Mouse (Mus musculus) mature B cell (primary cell): Measurements from ENCODE around the gene Arhgef25.
"Not testable (repeated sequence)": the region's sequence is repeated elsewhere in the genome, so short reads cannot be mapped to it uniquely, and the experiment has no call there.

ENCODE experiments used
- in situ Hi-C: fragments of 300-500 bp; cut with MboI; formaldehyde crosslinking; loops from 2 replicates; pipeline ENCODE4 v1.14.3; 2019

Arhgef25 gene

GRCm38 (mm10) chr10:127204589-127204988, 14.7 kb upstream of the Arhgef25 start:
- in situ Hi-C loops: no loop called here

GRCm38 (mm10) chr10:127203106-127203505, 13.2 kb upstream of the Arhgef25 start:
- in situ Hi-C loops: no loop called here

GRCm38 (mm10) chr10:127200279-127200678, 10.4 kb upstream of the Arhgef25 start:
- in situ Hi-C loops: no loop called here

GRCm38 (mm10) chr10:127199474-127199873, 9.6 kb upstream of the Arhgef25 start:
- in situ Hi-C loops: no loop called here

- in situ Hi-C loops: no loop called here
Measured at GRCm38 (mm10) chr10:127199068-127199467, 9.2 kb upstream of the Arhgef25 start.

- in situ Hi-C loops: no loop called here
Measured at GRCm38 (mm10) chr10:127198492-127198891, 8.6 kb upstream of the Arhgef25 start.

- in situ Hi-C loops: no loop called here
Measured at GRCm38 (mm10) chr10:127197505-127198110, 7.7 kb upstream of the Arhgef25 start.

- in situ Hi-C loops: no loop called here
Measured at GRCm38 (mm10) chr10:127197104-127197503, 7.2 kb upstream of the Arhgef25 start.

GRCm38 (mm10) chr10:127196392-127196791, 6.5 kb upstream of the Arhgef25 start:
- in situ Hi-C loops: no loop called here

- in situ Hi-C loops: no loop called here
Measured at GRCm38 (mm10) chr10:127195328-127196129, 5.6 kb upstream of the Arhgef25 start, which contains the start of gene Dtx3. TSS of gene Dtx3 (minus strand) at chr10:127195728.

- in situ Hi-C loops: no loop called here
Measured at GRCm38 (mm10) chr10:127194428-127195327, 4.8 kb upstream of the Arhgef25 start.

- in situ Hi-C loops: no loop called here
Measured at GRCm38 (mm10) chr10:127193011-127193410, 3.1 kb upstream of the Arhgef25 start.

- in situ Hi-C loops: not testable (repeated sequence)
Measured at GRCm38 (mm10) chr10:127192057-127192328, 2.1 kb upstream of the Arhgef25 start.

- in situ Hi-C loops: no loop called here
Measured at GRCm38 (mm10) chr10:127191191-127192056, 1.5 kb upstream of the Arhgef25 start.

GRCm38 (mm10) chr10:127190398-127191190, 711 bp upstream of the Arhgef25 start:
- in situ Hi-C loops: no loop called here

- in situ Hi-C loops: no loop called here
Measured at GRCm38 (mm10) chr10:127189116-127189650, 700 bp downstream of the Arhgef25 start.

- in situ Hi-C loops: no loop called here
Measured at GRCm38 (mm10) chr10:127188465-127189115, 1.3 kb downstream of the Arhgef25 start.

- in situ Hi-C loops: no loop called here
Measured at GRCm38 (mm10) chr10:127188079-127188453, 1.8 kb downstream of the Arhgef25 start.

- in situ Hi-C loops: no loop called here
Measured at GRCm38 (mm10) chr10:127187371-127188078, 2.4 kb downstream of the Arhgef25 start.
